Mouse (Mus musculus) erythroblast, adult 5-6 weeks (primary cell): ENCODE results near the gene Itgam. TPM values are rescaled to one million over a fixed set of nuclear protein-coding genes. Genes with fewer than 3 reads are reported as not detected.
"Not testable (repeated sequence)": the region's sequence is repeated elsewhere in the genome, so short reads cannot be mapped to it uniquely, and the experiment has no call there.

Source experiments
- ATAC-seq: replicated peaks from 2 replicates; pipeline ENCODE4 v1.8.0; 2016; ENCODE audit warnings: moderate number of reproducible peaks, mild to moderate bottlenecking, moderate TSS enrichment, inconsistent platforms; ENCODE audit not compliant: poor library complexity, low FRiP score, severe bottlenecking
- total RNA-seq, 2 experiments: library from RNA; stranded (forward) in 1 of 2; stranded (reverse) in 1 of 2; fragments of 150-400 nt in 1 of 2; fragments of 200-764, 138-1000 nt in 1 of 2; gene quantifications; 2 replicates each; pipeline versions ENCODE4 v1.2.3 to v1.2.4; 2015 to 2017; ENCODE audit warnings: low replicate concordance in 2 of 2

Itgam gene
- total RNA-seq, 2 experiments from 2014 or later = 44.6 to 46.6 TPM

- no peak for ATAC-seq
These were observed 54.0 kb downstream of the Itgam start for GRCm38 (mm10) chr7:128116396-128116795.

GRCm38 (mm10) chr7:128119726-128120490 is 57.5 kb downstream of the Itgam start:
- no peak for ATAC-seq

GRCm38 (mm10) chr7:128128741-128129720 is 66.6 kb downstream of the Itgam start, which contains the start of gene Itgax:
Gene Itgax (plus strand): TSS chr7:128129547.
- ATAC-seq = no peak

- no peak for ATAC-seq
These were observed 69.7 kb downstream of the Itgam start for GRCm38 (mm10) chr7:128132148-128132547.

- no peak for ATAC-seq
These were observed 71.2 kb downstream of the Itgam start for GRCm38 (mm10) chr7:128133596-128133995.

- no peak for ATAC-seq
These were observed 74.5 kb downstream of the Itgam start for GRCm38 (mm10) chr7:128136927-128137326.

- no peak for ATAC-seq
These were observed 77.2 kb downstream of the Itgam start for GRCm38 (mm10) chr7:128139611-128140010.

- no peak for ATAC-seq
These were observed 88.5 kb downstream of the Itgam start for GRCm38 (mm10) chr7:128150970-128151369.

GRCm38 (mm10) chr7:128154076-128154475 is 91.6 kb downstream of the Itgam start, which contains the start of gene Itgad:
Gene Itgad (plus strand): TSS chr7:128154376.
- no peak for ATAC-seq

- ATAC-seq = no peak
These were observed 92.5 kb downstream of the Itgam start for GRCm38 (mm10) chr7:128154924-128155323.

GRCm38 (mm10) chr7:128158688-128159354 is 96.4 kb downstream of the Itgam start:
- not testable (repeated sequence) for ATAC-seq

GRCm38 (mm10) chr7:128164001-128164400 is 101.6 kb downstream of the Itgam start:
- no peak for ATAC-seq

- no peak for ATAC-seq
These were observed 104.0 kb downstream of the Itgam start for GRCm38 (mm10) chr7:128166391-128166790.

Other genes starting within 250 kb of the Itgam start
- gene Stx4a, start 238.3 kb upstream of the Itgam start, total RNA-seq (2015; ENCODE audit: low replicate concordance) = 9.8 and 24.9 TPM in 2 replicates
- 17.0 and 17.9 TPM in 2 replicates for gene Stx4a, start 238.3 kb upstream of the Itgam start, total RNA-seq (2017; ENCODE audit: low replicate concordance)
- not detected in 2 replicates for gene Stx1b, start 238.1 kb upstream of the Itgam start, total RNA-seq (2015; ENCODE audit: low replicate concordance)
- not detected in 2 replicates for gene Stx1b, start 238.1 kb upstream of the Itgam start, total RNA-seq (2017; ENCODE audit: low replicate concordance)
- 6.7 and 11.1 TPM in 2 replicates for gene Zfp646, start 186.4 kb upstream of the Itgam start, total RNA-seq (2015; ENCODE audit: low replicate concordance)
- 14.4 and 15.4 TPM in 2 replicates for gene Zfp646, start 186.4 kb upstream of the Itgam start, total RNA-seq (2017; ENCODE audit: low replicate concordance)
- 1.5 and 6.1 TPM in 2 replicates for gene Zfp668, start 185.8 kb upstream of the Itgam start, total RNA-seq (2015; ENCODE audit: low replicate concordance)
- 2.3 and 7.4 TPM in 2 replicates for gene Zfp668, start 185.8 kb upstream of the Itgam start, total RNA-seq (2017; ENCODE audit: low replicate concordance)
- gene Prss53, start 171.7 kb upstream of the Itgam start, total RNA-seq (2015; ENCODE audit: low replicate concordance) = not detected in 2 replicates
- not detected in 2 replicates for gene Prss53, start 171.7 kb upstream of the Itgam start, total RNA-seq (2017; ENCODE audit: low replicate concordance)
- gene Gm21974, start 167.2 kb upstream of the Itgam start, total RNA-seq (2015; ENCODE audit: low replicate concordance) = not detected in 2 replicates
- gene Gm21974, start 167.2 kb upstream of the Itgam start, total RNA-seq (2017; ENCODE audit: low replicate concordance) = not detected in 2 replicates
- gene Vkorc1, start 167.0 kb upstream of the Itgam start, total RNA-seq (2015; ENCODE audit: low replicate concordance) = 9.8 and 25.7 TPM in 2 replicates
- 0.94 and 2.5 TPM in 2 replicates for gene Vkorc1, start 167.0 kb upstream of the Itgam start, total RNA-seq (2017; ENCODE audit: low replicate concordance)
- 25.1 and 43.8 TPM in 2 replicates for gene Bckdk, start 158.6 kb upstream of the Itgam start, total RNA-seq (2015; ENCODE audit: low replicate concordance)
- gene Bckdk, start 158.6 kb upstream of the Itgam start, total RNA-seq (2017; ENCODE audit: low replicate concordance) = 12.5 and 12.9 TPM in 2 replicates
- 3.5 and 4.4 TPM in 2 replicates for gene Kat8, start 150.1 kb upstream of the Itgam start, total RNA-seq (2015; ENCODE audit: low replicate concordance)
- gene Kat8, start 150.1 kb upstream of the Itgam start, total RNA-seq (2017; ENCODE audit: low replicate concordance) = 9.5 and 16.4 TPM in 2 replicates
- not detected in 2 replicates for gene Prss8, start 132.5 kb upstream of the Itgam start, total RNA-seq (2015; ENCODE audit: low replicate concordance)
- not detected in 2 replicates for gene Prss8, start 132.5 kb upstream of the Itgam start, total RNA-seq (2017; ENCODE audit: low replicate concordance)
- gene Prss36, start 115.9 kb upstream of the Itgam start, total RNA-seq (2015; ENCODE audit: low replicate concordance) = not detected in 2 replicates
- gene Prss36, start 115.9 kb upstream of the Itgam start, total RNA-seq (2017; ENCODE audit: low replicate concordance) = not detected in 2 replicates
- gene Fus, start 95.2 kb upstream of the Itgam start, total RNA-seq (2015; ENCODE audit: low replicate concordance) = 59.6 and 159 TPM in 2 replicates
- 19.3 and 43.4 TPM in 2 replicates for gene Fus, start 95.2 kb upstream of the Itgam start, total RNA-seq (2017; ENCODE audit: low replicate concordance)
- gene Pycard, start 68.8 kb upstream of the Itgam start, total RNA-seq (2015; ENCODE audit: low replicate concordance) = 33.6 and 42.6 TPM in 2 replicates
- 3.2 and 3.3 TPM in 2 replicates for gene Pycard, start 68.8 kb upstream of the Itgam start, total RNA-seq (2017; ENCODE audit: low replicate concordance)
- not detected in 2 replicates for gene Trim72, start 58.7 kb upstream of the Itgam start, total RNA-seq (2015; ENCODE audit: low replicate concordance)
- gene Trim72, start 58.7 kb upstream of the Itgam start, total RNA-seq (2017; ENCODE audit: low replicate concordance) = not detected in 2 replicates
- not detected in 2 replicates for gene Gm49368, start within 50 bp of the Itgam start, total RNA-seq (2015; ENCODE audit: low replicate concordance)
- gene Gm49368, start within 50 bp of the Itgam start, total RNA-seq (2017; ENCODE audit: low replicate concordance) = not detected in 2 replicates
- 0.21 and 0.38 TPM in 2 replicates for gene Itgax, start 66.9 kb downstream of the Itgam start, total RNA-seq (2015; ENCODE audit: low replicate concordance)
- 1.4 and 1.5 TPM in 2 replicates for gene Itgax, start 66.9 kb downstream of the Itgam start, total RNA-seq (2017; ENCODE audit: low replicate concordance)
- gene Itgad, start 91.7 kb downstream of the Itgam start, total RNA-seq (2015; ENCODE audit: low replicate concordance) = 3.5 and 7.7 TPM in 2 replicates
- gene Itgad, start 91.7 kb downstream of the Itgam start, total RNA-seq (2017; ENCODE audit: low replicate concordance) = 7.4 and 21.2 TPM in 2 replicates
- gene Cox6a2, start 143.7 kb downstream of the Itgam start, total RNA-seq (2015; ENCODE audit: low replicate concordance) = not detected in 2 replicates
- 0.60 and 1.4 TPM in 2 replicates for gene Cox6a2, start 143.7 kb downstream of the Itgam start, total RNA-seq (2017; ENCODE audit: low replicate concordance)
- gene Armc5, start 174.7 kb downstream of the Itgam start, total RNA-seq (2015; ENCODE audit: low replicate concordance) = 1.3 and 2.3 TPM in 2 replicates
- gene Armc5, start 174.7 kb downstream of the Itgam start, total RNA-seq (2017; ENCODE audit: low replicate concordance) = 2.2 and 4.0 TPM in 2 replicates
- gene 9130023H24Rik, start 175.4 kb downstream of the Itgam start, total RNA-seq (2015; ENCODE audit: low replicate concordance) = 1.7 and 3.3 TPM in 2 replicates
- gene 9130023H24Rik, start 175.4 kb downstream of the Itgam start, total RNA-seq (2017; ENCODE audit: low replicate concordance) = 1.8 and 2.7 TPM in 2 replicates
- 0.96 and 2.9 TPM in 2 replicates for gene Tgfb1i1, start 184.2 kb downstream of the Itgam start, total RNA-seq (2015; ENCODE audit: low replicate concordance)
- 0.84 TPM in 1 of 2 replicates, not detected in the other for gene Tgfb1i1, start 184.2 kb downstream of the Itgam start, total RNA-seq (2017; ENCODE audit: low replicate concordance)
- not detected in 2 replicates for gene Slc5a2, start 203.0 kb downstream of the Itgam start, total RNA-seq (2015; ENCODE audit: low replicate concordance)
- gene Slc5a2, start 203.0 kb downstream of the Itgam start, total RNA-seq (2017; ENCODE audit: low replicate concordance) = 0.85 TPM in 1 of 2 replicates, not detected in the other
- gene BC017158, start 235.5 kb downstream of the Itgam start, total RNA-seq (2015; ENCODE audit: low replicate concordance) = 29.2 and 52.5 TPM in 2 replicates
- 41.7 and 56.7 TPM in 2 replicates for gene BC017158, start 235.5 kb downstream of the Itgam start, total RNA-seq (2017; ENCODE audit: low replicate concordance)